Mouse (Mus musculus) MEL (cell line): ENCODE data around the gene Rbmx.

Experiments used
- CTCF ChIP-seq, 3 experiments: IDR thresholded peaks in 2 of 3; conservative IDR thresholded peaks in 1 of 3; 2 replicates each; pipeline ENCODE4 v1.5.1; 2011 to 2012; ENCODE audit warnings: low read length in 3 of 3, low read depth in 2 of 3, mild to moderate bottlenecking in 2 of 3, improper control_type of control experiment in 1 of 3, inconsistent platforms in 1 of 3, mixed read lengths in 1 of 3, moderate library complexity in 1 of 3; ENCODE audit not compliant: control insufficient read depth in 1 of 3, insufficient read depth in 1 of 3, poor library complexity in 1 of 3, severe bottlenecking in 1 of 3
- ELF1 ChIP-seq: IDR thresholded peaks from 2 replicates; pipeline ENCODE4 v1.6.1; 2014; ENCODE audit warnings: low read depth, mild to moderate bottlenecking, inconsistent platforms, low read length, improper control_type of control experiment, moderate library complexity
- JUND ChIP-seq: IDR thresholded peaks from 2 replicates; pipeline ENCODE4 v1.6.1; 2011; ENCODE audit warnings: low read depth, mild to moderate bottlenecking, improper control_type of control experiment, low read length
- POLR2A ChIP-seq, 2 experiments: IDR thresholded peaks; 2 replicates each; pipeline ENCODE4 v1.6.1; 2011 to 2012; ENCODE audit warnings: low read length in 2 of 2, mild to moderate bottlenecking in 2 of 2, control low read depth in 1 of 2, improper control_type of control experiment in 1 of 2, low read depth in 1 of 2, moderate library complexity in 1 of 2; ENCODE audit not compliant: control insufficient read depth in 1 of 2, insufficient read depth in 1 of 2, poor library complexity in 1 of 2
- RAD21 ChIP-seq: IDR thresholded peaks from 2 replicates; pipeline ENCODE4 v1.6.1; 2011; ENCODE audit warnings: mild to moderate bottlenecking, low read depth, low read length, improper control_type of control experiment
- SIN3A ChIP-seq: IDR thresholded peaks from 2 replicates; pipeline ENCODE4 v1.6.1; 2012; ENCODE audit warnings: low read length, improper control_type of control experiment, inconsistent platforms
- USF2 ChIP-seq, 2 experiments: IDR thresholded peaks; 2 replicates each; pipeline ENCODE4 v1.6.1; 2011 to 2012; ENCODE audit warnings: improper control_type of control experiment in 2 of 2, low read length in 2 of 2, borderline replicate concordance in 1 of 2, inconsistent platforms in 1 of 2, low read depth in 1 of 2, mild to moderate bottlenecking in 1 of 2; ENCODE audit not compliant: insufficient read depth in 1 of 2
- ZNF384 ChIP-seq: IDR thresholded peaks from 2 replicates; pipeline ENCODE4 v1.6.1; 2012; ENCODE audit warnings: low read depth, mild to moderate bottlenecking, inconsistent platforms, low read length, improper control_type of control experiment

DNA sequence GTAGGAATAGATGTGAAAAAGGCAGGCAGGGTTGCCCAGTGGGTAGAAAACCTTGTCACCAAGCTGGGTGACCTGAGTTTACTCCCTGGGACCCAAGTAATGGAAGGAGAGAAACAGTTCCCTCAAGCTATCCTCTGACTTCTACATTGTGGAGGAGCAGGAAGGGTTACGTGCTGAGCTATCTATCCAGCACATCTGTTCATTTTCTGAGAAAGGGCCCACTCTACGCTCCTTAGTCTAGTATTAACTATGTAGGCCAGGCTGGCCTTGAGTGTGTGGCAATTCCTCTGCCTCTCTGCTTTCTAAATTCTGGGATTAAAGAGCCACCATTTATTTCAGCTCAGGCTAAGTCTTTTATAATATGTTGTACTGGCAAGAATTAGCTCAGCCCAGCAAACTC is 19.3 kb downstream of the Rbmx start:
- TF ChIP-seq ELF1 (no peak), JUND (no peak), CTCF (IDR thresholded peaks at IDR 0.05 in 2 of 3, conservative IDR thresholded peaks at IDR 0.05 in 1 of 3; ENCODE audit: control insufficient read depth in 1 of 3, insufficient read depth in 1 of 3, low read depth in 2 of 3, low read length in 3 of 3, poor library complexity in 1 of 3, severe bottlenecking in 1 of 3) (no peak), POLR2A (IDR thresholded peaks at IDR 0.05; ENCODE audit: control insufficient read depth in 1 of 2, insufficient read depth in 1 of 2, low read depth in 1 of 2, low read length in 2 of 2, poor library complexity in 1 of 2) (no peak), SIN3A (no peak), ZNF384 (no peak), RAD21 (no peak), USF2 (IDR thresholded peaks at IDR 0.05; ENCODE audit: borderline replicate concordance in 1 of 2, insufficient read depth in 1 of 2, low read depth in 1 of 2, low read length in 2 of 2) (no peak)
